Mouse (Mus musculus) left cerebral cortex, postnatal 36 days (tissue): ENCODE measurements around the gene Crlf1. TPM values are rescaled to one million over a fixed set of nuclear protein-coding genes. Genes with fewer than 3 reads are reported as not detected.
A peak's percentile ranks its signal among the peaks of the same experiment; 100 is the strongest.

Source experiments
- DNase-seq, 2 experiments: peaks; one replicate each; pipeline ENCODE4 v3.0.0; 2021 to 2022; ENCODE audit warnings: low spot score in 2 of 2, mixed read lengths in 1 of 2
- intact Hi-C: fragments of 180-260 bp; cut with DNase I; formaldehyde crosslinking; loops from one replicate; pipeline ENCODE4 v1.15.1; 2025
- total RNA-seq, 2 experiments: library from RNA; stranded (reverse); gene quantifications; 2 replicates each; pipeline ENCODE4 v1.2.3; 2021

Gene Crlf1
- total RNA-seq, 2 experiments from 2014 or later, result 4.1 to 4.6 TPM

GRCm38 (mm10) chr8:70467229-70467725 is 25.7 kb upstream of the Crlf1 start:
- no peak for DNase-seq
- intact Hi-C loops, result no loop called here

GRCm38 (mm10) chr8:70467907-70468306 is 25.1 kb upstream of the Crlf1 start:
- intact Hi-C loops, result no loop called here
- no peak for DNase-seq

GRCm38 (mm10) chr8:70468733-70469132 is 24.2 kb upstream of the Crlf1 start:
- intact Hi-C loops, result no loop called here

GRCm38 (mm10) chr8:70469295-70469916 is 23.6 kb upstream of the Crlf1 start:
- intact Hi-C loops, result no loop called here
- no peak for DNase-seq

More at GRCm38 (mm10) chr8:70468733-70469132, 24.2 kb upstream of the Crlf1 start:
- no peak for DNase-seq

DNA sequence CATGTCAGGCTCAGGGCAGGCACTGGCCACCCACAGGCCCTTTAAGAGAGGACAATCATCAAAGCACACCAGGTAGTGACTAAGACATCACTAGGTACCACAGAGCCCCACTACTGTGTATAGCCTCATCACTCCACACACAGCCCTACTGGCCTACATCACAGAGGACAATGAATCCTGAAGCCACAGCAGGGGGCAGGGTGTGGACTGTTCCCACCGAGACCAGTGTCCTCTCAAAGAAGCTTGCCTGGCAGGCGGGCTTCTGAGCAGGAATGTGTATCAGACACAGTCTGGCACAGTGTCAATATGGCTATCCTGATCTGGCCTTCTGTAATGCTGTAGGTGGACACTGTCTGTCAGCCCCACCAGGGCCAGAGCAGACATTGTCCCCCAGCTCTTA is 23.0 kb upstream of the Crlf1 start:
- no peak for DNase-seq
- intact Hi-C loops, result no loop called here

DNA sequence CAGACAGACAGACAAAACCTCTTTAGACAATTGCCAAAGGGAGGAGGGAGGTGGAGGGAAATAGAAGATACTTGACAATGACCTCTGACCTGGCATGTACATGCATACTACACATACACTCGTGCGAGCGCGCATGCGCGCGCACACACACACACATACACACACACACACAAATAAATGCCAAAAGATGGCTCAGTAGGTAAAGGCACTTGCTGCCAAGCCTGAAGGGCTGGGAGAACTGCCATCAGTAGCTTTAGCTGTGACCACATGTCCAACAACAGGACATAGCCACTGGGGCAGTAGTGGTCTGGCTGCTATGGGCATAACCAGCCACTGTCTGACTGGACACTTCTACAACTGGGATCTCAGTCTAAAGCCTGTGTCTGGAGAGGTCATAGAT is 21.1 kb upstream of the Crlf1 start:
- intact Hi-C loops, result no loop called here
- no peak for DNase-seq

- DNase-seq, result peak; percentile 86 to 88
- intact Hi-C loops, result no loop called here
Observed at GRCm38 (mm10) chr8:70476333-70477268, 16.4 kb upstream of the Crlf1 start, which contains the start of gene Klhl26. Gene Klhl26 (minus strand): TSS chr8:70476968.

DNA sequence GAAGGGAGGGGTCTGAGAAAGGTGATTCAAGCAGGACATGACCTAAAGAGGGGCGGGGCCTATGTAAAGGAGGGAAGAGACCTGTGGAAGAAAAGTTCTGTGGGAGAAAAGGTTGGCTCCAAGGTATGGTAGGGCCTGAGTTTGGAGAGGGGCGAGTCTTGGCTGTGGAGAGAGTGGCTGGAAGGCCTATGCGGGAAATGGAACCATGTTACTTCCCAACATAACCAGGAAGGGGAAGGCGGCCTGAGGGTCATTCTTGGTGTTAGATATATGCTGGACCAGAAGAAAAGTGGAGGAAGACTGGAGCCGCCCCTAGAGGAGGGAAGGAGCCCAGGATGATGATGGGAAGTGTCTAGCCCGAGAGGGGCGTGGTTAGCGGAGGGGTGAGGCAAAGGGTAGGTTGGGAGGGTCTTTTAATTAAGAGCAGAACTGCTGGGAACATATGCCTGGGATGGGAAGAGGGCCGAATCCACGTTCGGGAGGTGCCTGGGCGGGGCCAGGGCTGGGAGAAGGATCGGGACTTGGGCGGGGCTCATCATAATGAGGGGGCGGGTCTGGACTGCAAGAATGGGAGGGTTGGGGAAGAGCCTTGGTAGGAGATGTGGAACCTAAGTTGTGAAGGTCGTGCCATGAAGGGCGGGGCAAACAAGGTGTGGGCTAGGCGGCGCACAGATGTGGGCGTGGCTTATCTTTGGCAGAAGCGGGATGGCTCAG is 15.5 kb upstream of the Crlf1 start:
- intact Hi-C loops, result no loop called here
- no peak for DNase-seq

DNA sequence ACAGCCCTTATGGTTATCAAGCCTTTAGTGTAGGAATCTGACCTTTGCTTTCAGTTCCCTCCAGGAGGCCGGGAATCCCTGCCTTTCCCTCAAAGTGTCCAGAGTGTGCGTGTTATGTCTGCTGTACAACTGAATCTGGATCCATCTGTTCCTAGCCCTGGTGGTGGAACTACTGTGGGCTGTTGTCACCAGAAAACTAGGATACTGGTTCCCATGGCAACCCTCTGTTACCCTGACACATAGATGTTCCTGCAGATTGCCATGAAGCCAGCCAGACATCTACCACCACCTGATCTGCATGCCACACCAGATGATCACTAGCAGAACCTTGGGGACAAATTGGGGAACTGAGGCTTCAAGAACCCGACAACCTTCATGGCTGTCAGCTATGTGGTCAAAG is 11.1 kb upstream of the Crlf1 start:
- DNase-seq, result peak; percentile 58 to 68
- intact Hi-C loops, result no loop called here

GRCm38 (mm10) chr8:70482943-70483342 is 10.0 kb upstream of the Crlf1 start:
- intact Hi-C loops, result no loop called here
- DNase-seq, result no peak

DNA sequence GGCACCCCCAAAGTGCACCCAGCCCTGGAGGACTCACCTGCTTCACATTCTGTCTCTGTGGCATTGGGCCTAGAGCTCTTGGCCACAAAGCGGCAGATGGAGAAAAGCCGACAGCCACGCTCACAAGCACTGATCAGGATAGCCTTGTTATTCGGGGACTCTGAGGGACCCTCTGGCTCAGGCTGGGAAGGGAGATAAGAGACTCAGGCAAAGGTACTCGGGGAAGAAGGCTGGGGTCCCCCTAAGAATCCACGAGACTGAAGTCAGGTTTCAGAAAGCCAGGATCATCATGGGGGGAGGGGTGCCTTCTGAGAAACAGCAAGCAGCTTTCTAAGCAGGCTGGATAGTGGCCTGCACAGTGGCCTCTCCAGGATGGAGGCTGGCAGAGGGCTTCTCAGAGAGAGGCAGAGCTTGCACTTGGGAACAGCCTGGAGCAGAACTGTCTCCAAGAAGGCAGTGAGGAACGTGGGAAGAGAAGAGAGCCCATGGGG is 6.7 kb upstream of the Crlf1 start:
- intact Hi-C loops, result loop anchor here (5.0 kb wide), 2 partner anchors 34 to 69 kb away; no protein-coding TSS in a partner anchor
- peak in 1 of 2 experiments; percentile 43 for DNase-seq

DNA sequence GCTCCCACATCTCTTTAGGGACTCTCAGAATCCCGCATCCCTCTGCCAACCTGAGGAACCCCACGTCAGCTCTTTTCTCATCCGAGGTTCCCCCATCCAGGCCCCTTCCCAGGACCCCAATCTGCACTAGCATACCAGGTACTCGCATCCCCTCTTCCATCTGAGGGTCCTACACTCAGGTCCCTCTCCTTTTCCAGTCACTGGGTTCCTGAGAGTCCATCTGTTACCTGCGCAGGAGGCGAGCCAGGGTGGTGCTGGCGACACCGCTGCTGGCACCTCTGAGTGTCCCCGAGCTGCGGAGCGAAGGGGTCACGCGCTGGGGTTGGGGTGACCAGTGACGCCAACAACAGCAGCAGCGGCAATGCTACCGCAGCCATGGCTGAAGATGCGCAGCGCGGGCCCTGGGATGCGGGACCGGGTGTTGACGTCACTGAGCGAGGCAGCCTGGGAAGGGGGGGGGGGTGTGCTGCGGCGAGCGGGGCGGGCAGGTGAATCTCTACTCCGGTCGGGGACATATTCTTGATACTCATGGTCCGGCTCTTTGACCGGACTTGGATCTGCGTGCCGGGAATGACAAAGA is 5.9 kb upstream of the Crlf1 start, which contains the start of gene Tmem59l:
Gene Tmem59l (minus strand): TSS at position 418 of the 580 bp plus-strand sequence.
- DNase-seq, result peak; percentile 71

DNA sequence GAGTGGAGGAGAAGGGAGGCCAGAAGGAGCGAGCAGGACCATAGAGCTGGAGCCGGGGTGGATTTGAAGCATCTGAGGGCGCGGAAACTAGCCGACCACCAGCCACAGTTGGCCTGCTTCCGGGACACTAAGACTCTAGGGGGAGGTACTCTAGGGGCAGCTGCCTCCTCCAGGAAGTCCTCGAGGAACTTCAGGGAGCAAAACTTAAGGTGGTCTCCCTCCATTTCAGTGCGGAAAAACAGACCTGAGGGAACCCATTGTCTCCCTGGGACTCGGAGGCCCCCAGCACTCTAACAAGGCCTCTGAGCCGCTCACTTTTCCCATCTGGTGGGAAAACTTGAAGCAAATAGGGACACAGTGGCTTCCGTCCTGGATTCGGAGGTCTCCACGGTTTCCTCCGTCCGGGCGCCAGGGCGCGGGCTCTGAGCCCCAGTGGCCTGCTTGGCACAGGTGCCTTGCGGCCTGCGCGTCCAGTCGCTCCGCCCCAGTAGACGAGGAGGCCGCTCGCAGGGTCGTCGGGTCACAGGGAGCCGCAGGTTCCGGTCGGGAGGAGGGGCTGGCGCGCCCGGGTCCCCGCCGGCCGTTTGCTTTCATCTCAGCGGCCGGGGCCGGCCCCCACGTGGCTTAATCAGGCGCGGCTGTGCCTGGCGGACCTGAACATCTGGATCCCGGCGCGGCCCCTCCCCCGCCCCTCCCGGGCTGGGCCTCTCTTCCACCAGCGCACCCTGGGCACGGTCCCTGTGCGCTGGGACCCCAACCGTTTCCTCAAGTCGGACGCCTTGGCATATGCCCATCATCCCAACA is 4.8 kb upstream of the Crlf1 start:
- intact Hi-C loops, result loop anchor here (5.0 kb wide), 2 partner anchors 36 to 71 kb away; no protein-coding TSS in a partner anchor
- no peak for DNase-seq

More for the DNA sequence above, 5.9 kb upstream of the Crlf1 start, which contains the start of gene Tmem59l:
- intact Hi-C loops, result loop anchor here (5.0 kb wide), 2 partner anchors 35 to 70 kb away; no protein-coding TSS in a partner anchor

GRCm38 (mm10) chr8:70488931-70489470 is 4.0 kb upstream of the Crlf1 start:
- intact Hi-C loops, result loop anchor here (5.0 kb wide), 2 partner anchors 37 to 72 kb away; no protein-coding TSS in a partner anchor
- no peak for DNase-seq

- DNase-seq, result no peak
- intact Hi-C loops, result loop anchor here (5.0 kb wide), 2 partner anchors 37 to 72 kb away; no protein-coding TSS in a partner anchor
Observed at GRCm38 (mm10) chr8:70489576-70489975, 3.4 kb upstream of the Crlf1 start.

- intact Hi-C loops, result no loop called here
Observed at GRCm38 (mm10) chr8:70490061-70490879, 2.7 kb upstream of the Crlf1 start.

GRCm38 (mm10) chr8:70490880-70491495 is 2.0 kb upstream of the Crlf1 start:
- intact Hi-C loops, result no loop called here
- DNase-seq, result no peak

More at GRCm38 (mm10) chr8:70490061-70490879, 2.7 kb upstream of the Crlf1 start:
- no peak for DNase-seq
